Mouse (Mus musculus) forebrain, embryonic 16.5 days (tissue): Measurements from ENCODE around the gene Clcn6. TPM values are rescaled to one million over a fixed set of nuclear protein-coding genes. Genes with fewer than 3 reads are reported as not detected.

Experiments
- ATAC-seq: fragments of 200-750 bp; cut with Nextera tagmentation; 2 replicates; pipeline ENCODE4 v1.8.0; 2017; ENCODE audit warnings: mild to moderate bottlenecking, moderate library complexity
- H3K27ac ChIP-seq: fragments of 300-500 bp; sonication (generic); 2 replicates; pipeline ENCODE4 v1.5.1; 2014; ENCODE audit warnings: low read length, control low read depth
- H3K27me3 ChIP-seq: fragments of 300-500 bp; sonication (generic); replicated peaks from 2 replicates; pipeline ENCODE4 v1.6.1; 2014; ENCODE audit warnings: low read length; ENCODE audit not compliant: control insufficient read depth, insufficient read depth
- H3K36me3 ChIP-seq: fragments of 300-500 bp; sonication (generic); 2 replicates; pipeline ENCODE4 v1.6.1; 2014; ENCODE audit not compliant: control insufficient read depth, insufficient read depth
- H3K4me1 ChIP-seq: fragments of 300-500 bp; sonication (generic); replicated peaks from 2 replicates; pipeline ENCODE4 v1.6.1; 2014; ENCODE audit warnings: low read length; ENCODE audit not compliant: control insufficient read depth, insufficient read depth
- H3K4me2 ChIP-seq: fragments of 300-500 bp; sonication (generic); 2 replicates; pipeline ENCODE4 v1.6.1; 2014; ENCODE audit warnings: mild to moderate bottlenecking, low read length, control low read depth
- H3K4me3 ChIP-seq: fragments of 300-500 bp; sonication (generic); replicated peaks from 2 replicates; pipeline ENCODE4 v1.5.1; 2014; ENCODE audit warnings: mild to moderate bottlenecking, low read length, control low read depth
- H3K9ac ChIP-seq: fragments of 300-500 bp; sonication (generic); replicated peaks from 2 replicates; pipeline ENCODE4 v1.6.1; 2014; ENCODE audit warnings: low read depth, low read length, control low read depth
- H3K9me3 ChIP-seq: fragments of 300-500 bp; sonication (generic); 2 replicates; pipeline ENCODE4 v1.6.1; 2016; ENCODE audit warnings: low read length; ENCODE audit not compliant: control insufficient read depth
- WGBS: fragments of 180-500 bp; shearing (Covaris S2); extraction: QIAGEN DNeasy Blood & Tissue Kit; methylation state at CpG from one replicate; pipeline ENCODE4 v1.1.7; 2014; 5-methylcytosine and 5-hydroxymethylcytosine counted together
- polyA plus RNA-seq: library from polyadenylated mRNA; unstranded; fragments of >200 nt; fragmentation: Nextera tagmentation; extraction: Ambion mirVana; gene quantifications from 2 replicates; pipeline ENCODE4 v1.2.1, GENCODE M21; 2015

The Clcn6 gene
- polyA plus RNA-seq, 1 experiment from 2014 or later, result 40.6 TPM

DNA sequence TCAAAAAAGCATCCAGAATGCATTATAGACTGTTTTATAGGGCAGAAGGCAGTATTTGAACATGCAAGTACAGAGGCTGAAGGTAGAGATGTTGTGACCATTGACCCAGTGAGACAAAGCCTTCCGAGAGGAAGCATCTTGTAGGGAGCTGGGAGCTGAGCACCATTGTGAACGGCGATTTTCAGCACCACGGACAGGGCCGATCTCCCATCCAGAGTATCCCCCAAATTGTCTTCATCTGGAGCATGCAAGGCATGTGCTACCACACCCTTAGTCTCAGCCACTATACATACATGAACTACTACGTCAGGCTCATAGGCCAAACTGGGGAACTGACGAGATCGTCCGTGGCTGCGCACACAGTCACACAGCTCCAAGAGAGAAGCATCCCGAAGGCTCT lies 81.5 kb downstream of the Clcn6 start:
- no peak for ATAC-seq
- H3K4me3 ChIP-seq, result no peak overlapping the region

More for the DNA sequence above, 81.5 kb downstream of the Clcn6 start:
- Histone ChIP-seq H3K4me2 (no peak overlapping the region), H3K27ac (no peak overlapping the region), H3K9ac (no peak overlapping the region), H3K27me3 (0 out of 2 replicates have a peak, but pooled peaks cover 3% of the 10 kb centered on the region), H3K36me3 (no peaks in the 10 kb centered on the region; the same call in 1 of the 2 replicates), H3K9me3 (no peaks in the 10 kb centered on the region), H3K4me1 (no peaks in the 10 kb centered on the region)
- WGBS, result 37% methylated on average over 11 of the region's 11 CpGs

Other genes starting within 250 kb of the Clcn6 start
- 6.0 and 6.4 TPM in 2 replicates for gene Zfp984, start 229.0 kb downstream of the Clcn6 start, polyA plus RNA-seq
- 8.8 and 10.1 TPM in 2 replicates for gene Zfp933, start 190.5 kb downstream of the Clcn6 start, polyA plus RNA-seq
- 52.6 and 63.1 TPM in 2 replicates for gene Miip, start 170.0 kb downstream of the Clcn6 start, polyA plus RNA-seq
- 12.9 and 14.3 TPM in 2 replicates for gene Fv1, start 169.8 kb downstream of the Clcn6 start, polyA plus RNA-seq
- 82.4 and 90.7 TPM in 2 replicates for gene Mfn2, start 134.1 kb downstream of the Clcn6 start, polyA plus RNA-seq
- gene Plod1, start 102.1 kb downstream of the Clcn6 start, polyA plus RNA-seq, result 16.3 and 18.1 TPM in 2 replicates
- gene 2510039O18Rik, start 97.9 kb downstream of the Clcn6 start, polyA plus RNA-seq, result 10.0 and 11.2 TPM in 2 replicates
- not detected in 2 replicates for gene Nppb, start 53.0 kb downstream of the Clcn6 start, polyA plus RNA-seq
- gene Nppa, start 38.1 kb downstream of the Clcn6 start, polyA plus RNA-seq, result 0.83 TPM in 1 of 2 replicates, not detected in the other
- 17.3 and 22.0 TPM in 2 replicates for gene Mthfr, start 256 bp upstream of the Clcn6 start, polyA plus RNA-seq
- gene Agtrap, start 49.2 kb upstream of the Clcn6 start, polyA plus RNA-seq, result 4.7 and 5.5 TPM in 2 replicates
- 127 TPM in 2 replicates for gene Mad2l2, start 91.6 kb upstream of the Clcn6 start, polyA plus RNA-seq
- 22.7 and 23.5 TPM in 2 replicates for gene Draxin, start 91.9 kb upstream of the Clcn6 start, polyA plus RNA-seq
- 14.4 and 17.7 TPM in 2 replicates for gene Fbxo6, start 113.3 kb upstream of the Clcn6 start, polyA plus RNA-seq
- gene Fbxo44, start 121.7 kb upstream of the Clcn6 start, polyA plus RNA-seq, result 60.3 and 67.1 TPM in 2 replicates
- gene Fbxo2, start 121.8 kb upstream of the Clcn6 start, polyA plus RNA-seq, result 4.3 and 4.7 TPM in 2 replicates
- gene Disp3, start 249.1 kb upstream of the Clcn6 start, polyA plus RNA-seq, result 11.8 and 12.2 TPM in 2 replicates